Mouse (Mus musculus) cerebellum, adult 11-12 months (tissue): ENCODE results near the gene Mgat4b.

ENCODE experiments used
- DNase-seq: peaks from one replicate; pipeline ENCODE4 v3.0.0; 2022

Mgat4b gene

GRCm38 (mm10) chr11:50201590-50201989 is 9.1 kb upstream of the Mgat4b start:
- DNase-seq = no peak

DNA sequence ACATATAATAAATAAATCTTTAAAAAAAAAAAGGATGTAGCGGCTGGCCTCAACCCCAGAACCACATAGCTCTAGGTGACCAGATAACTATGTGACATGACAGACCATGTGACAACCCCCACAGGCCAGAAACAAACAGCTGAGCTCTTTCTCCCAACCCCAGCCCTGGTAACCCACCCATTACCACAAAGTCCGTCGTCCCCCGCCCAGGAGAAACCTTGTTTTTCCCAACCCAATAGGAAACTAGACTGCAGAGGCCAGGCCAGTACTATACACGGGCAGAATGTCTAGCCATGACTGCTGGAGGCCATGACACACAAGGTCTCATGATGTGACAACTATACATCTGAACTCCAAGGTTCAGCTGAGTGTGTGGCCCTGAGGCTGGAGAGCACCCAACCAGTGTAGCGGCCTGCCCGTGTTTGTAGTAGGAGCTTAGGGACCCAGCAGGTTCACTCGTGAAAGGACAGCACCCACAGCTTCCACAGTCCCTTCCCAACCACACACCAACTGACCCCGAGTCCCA is 7.3 kb upstream of the Mgat4b start:
- peak; percentile 17 for DNase-seq

DNA sequence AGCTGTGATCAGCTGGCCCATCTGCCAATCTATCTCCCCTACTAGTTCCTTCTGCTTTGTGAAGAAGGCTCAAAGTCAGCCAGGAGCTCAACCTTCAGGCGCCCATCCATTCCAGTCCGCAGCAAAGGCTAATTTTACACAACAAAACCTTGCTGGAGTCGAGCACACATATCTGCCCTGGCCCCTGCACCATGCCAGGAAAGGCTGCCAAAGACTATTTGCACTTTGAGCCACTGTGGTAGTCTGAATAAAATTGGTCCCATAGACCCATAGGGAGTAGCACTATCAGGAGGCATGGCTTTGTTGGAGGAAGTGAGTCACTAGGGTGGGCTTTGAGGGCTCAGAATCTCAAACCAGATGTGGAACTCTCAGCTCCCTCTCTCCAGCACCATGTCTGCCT is 5.3 kb upstream of the Mgat4b start:
- DNase-seq = peak; percentile 8

- DNase-seq = peak; percentile 21
Measured at GRCm38 (mm10) chr11:50206037-50206436, 4.7 kb upstream of the Mgat4b start.

DNA sequence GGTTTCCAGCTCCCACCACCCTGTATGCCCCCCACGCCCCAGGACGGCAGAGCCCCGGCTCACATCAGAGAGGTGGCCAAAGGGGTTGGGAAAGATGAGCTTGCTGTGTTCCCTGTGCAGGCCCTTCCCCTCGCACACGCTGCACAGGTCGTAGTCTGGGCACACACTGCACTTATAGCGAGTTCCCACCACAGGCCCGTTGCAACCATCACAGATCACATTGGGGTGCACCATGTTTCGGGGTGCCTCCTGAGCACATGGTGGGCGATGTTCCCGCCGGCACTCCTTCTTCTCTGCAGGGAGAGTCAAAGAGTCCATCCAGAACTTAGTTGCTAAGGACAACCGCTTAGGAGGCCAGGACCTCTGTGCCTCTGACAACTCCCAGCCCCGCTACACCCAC is 3.3 kb upstream of the Mgat4b start:
- DNase-seq = peak; percentile 40

- peak; percentile 28 for DNase-seq
Measured at GRCm38 (mm10) chr11:50208039-50208438, 2.7 kb upstream of the Mgat4b start.

- DNase-seq = peak; percentile 96
Measured at GRCm38 (mm10) chr11:50210101-50210504, 587 bp upstream of the Mgat4b start.

DNA sequence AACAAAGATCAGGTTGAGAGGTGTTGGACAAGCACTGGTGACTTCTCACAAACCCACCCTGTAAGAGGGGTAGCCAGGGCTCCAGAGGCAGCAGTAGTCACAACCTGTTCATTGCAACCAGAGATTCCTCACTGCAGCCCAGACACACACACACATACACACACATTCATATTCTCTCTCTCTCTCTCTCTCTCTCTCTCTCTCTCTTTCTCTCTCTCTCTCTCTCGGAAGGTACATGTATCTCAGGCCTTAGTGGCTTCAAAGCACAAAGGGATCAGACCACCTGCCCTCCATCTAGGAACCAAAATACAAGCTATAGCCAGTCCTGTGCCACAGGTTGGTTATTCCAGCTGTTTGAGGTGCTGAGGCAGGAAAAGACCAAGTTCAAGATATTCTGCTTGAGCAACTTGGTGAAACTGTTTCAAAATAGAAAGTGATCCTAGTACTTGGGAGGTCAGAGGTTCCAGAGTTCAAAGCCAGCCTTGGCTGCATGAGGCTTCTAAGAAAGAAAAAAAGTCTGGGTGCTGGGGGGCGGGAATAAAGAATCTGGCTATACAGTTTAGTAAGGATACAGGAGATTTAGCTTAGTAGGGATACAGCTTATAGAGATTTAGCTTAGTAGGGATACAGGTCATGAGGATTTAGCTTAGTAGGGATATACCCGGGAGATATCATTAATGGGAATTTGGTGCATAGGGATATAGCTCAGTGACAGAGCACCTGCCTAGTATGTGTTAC is 801 bp downstream of the Mgat4b start:
- DNase-seq = peak; percentile 32

DNA sequence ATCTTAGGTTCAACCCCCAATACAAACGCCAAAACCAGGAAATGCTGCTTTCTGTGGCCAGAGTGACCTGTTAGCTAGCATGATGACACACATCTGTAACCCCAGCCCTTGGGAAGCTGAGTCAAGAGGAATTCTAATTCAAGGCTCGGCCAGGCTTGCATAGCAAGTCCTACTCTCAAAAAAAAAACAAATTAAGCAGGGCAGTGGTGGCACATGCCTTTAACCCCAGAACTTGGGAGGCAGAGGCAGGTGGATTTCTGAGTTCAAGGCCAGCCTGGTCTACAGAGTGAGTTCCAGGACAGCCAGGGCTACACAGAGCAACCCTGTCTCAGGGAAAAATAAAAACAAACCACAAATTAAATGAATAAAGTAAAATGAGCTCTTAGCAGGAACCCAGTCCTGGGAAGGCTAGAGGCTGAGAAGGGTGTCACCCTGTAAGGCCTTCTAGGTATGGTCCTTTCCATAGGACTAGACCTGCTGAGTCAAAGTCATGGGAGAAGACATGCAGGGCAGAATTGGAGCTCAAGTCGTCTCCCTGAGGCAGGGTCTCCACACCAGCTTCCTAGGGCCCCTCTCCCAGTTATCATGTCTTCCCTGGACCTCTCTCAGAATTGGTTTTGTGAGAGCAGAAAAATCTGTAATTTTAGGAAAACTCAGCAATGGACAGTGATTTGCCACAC is 1.5 kb downstream of the Mgat4b start:
- DNase-seq = peak; percentile 39

DNA sequence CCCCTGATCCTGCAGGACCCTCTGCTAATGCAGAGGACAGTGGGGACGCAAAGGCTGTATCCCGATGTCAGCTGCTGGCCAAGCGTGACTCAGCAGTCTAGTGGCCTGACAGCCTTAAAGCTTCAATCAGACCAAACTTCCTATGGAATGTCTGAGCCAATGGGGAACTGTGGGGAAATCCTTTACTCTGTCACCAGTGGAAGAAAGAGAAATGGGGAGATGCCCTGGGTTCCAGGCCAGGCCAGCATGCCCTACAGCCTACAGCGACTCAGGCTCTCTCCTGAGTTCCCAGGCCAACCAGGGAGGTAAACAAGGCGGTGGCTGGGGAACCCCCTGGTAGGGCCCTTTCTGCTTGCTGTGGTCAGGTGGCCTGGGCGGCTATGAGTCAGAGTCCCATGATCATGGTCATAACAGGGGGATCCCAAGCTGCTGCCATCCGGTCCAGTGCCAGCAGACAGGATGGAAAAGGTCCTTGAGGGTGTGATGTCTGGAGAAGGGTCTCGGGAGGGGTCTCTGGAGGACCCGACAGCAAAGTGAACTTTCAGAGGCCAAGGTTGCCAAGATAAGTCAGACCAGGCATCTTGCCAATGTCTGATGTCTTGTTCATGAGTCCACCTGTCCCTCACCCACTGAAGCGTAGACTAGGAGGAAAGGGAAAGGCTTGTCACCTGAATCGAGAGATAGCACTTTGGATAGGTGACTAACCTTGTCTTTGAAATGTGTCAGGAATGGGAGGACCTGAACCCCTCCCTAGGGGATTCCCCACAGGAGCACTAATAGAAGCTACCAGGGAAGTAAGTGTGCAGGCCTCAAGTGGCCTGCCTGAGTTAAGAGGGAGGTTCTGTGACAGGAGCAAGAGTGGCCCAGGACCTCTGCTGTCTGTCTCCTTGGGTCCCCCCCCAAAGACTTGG is 2.4 kb downstream of the Mgat4b start:
- DNase-seq = peak; percentile 78

DNA sequence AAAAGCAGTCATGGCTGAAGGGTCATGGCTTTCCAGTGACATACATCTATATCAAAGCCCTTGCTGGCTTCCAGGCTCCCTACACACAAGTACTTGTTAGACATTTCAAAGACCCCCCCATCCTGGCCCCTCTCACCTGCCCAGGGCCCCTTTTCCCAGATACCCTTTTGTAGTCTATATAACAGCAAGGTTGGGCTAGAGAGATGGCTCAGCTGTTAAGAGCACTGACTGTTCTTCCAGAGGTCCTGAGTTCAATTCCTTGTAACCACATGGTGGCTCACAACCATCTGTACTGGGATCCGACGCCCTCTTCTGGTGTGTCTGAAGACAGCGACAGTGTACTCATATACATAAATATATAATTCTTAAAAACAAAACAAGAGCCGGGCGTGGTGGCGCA is 3.9 kb downstream of the Mgat4b start:
- no peak for DNase-seq

GRCm38 (mm10) chr11:50215633-50216032 is 4.9 kb downstream of the Mgat4b start:
- no peak for DNase-seq

DNA sequence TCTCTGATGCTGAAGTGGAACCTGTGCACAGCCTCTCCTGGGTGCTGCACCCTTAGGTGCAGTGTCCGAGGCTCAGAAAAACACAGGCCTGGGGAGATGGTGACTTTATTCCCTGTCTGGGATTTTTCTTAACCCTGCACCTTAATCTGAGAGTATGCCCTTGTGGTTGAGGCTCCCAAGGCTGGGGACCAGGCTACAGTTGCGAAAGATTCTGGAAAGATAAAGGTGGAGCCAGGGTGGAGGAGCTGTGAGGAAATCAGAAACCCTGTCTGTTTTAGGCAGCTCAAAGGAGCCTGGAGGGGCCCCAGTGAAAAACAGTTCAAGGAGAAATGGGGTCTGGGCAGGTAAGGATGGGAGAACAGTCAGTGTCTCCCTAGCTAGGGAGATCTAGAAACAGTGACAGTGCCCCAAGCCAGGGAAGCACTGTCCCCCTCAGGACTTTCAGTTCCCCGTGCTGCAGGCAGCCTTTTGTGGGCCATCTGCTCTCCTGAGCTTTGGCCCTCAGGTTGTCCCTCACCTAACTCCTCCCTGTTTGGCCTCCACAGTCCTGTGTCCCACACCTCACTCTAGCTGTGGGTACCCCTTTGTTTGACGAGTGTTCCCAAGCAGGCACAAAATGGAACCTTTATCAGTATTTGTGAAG is 6.2 kb downstream of the Mgat4b start:
- no peak for DNase-seq

DNA sequence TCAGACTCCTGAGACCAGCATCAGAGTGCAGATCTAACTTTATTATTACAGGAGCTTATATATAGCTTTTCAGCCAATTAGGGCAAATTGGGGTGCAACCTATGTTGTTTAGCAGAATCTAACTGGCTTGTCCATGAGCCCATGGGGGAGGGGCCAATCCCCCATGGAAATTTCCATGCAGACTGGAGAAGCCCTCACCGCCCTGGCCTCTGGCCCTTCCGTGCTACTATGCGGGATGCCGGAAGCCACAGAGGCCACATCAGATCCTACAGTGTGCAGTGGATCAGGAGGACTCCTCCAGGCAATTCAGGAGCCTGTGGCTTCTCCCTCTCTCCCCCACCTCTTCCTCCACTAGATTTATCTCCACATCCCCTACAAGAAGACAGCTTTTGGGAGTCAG is 7.1 kb downstream of the Mgat4b start:
- DNase-seq = no peak

- DNase-seq = no peak
Measured at GRCm38 (mm10) chr11:50219833-50220232, 9.1 kb downstream of the Mgat4b start.

DNA sequence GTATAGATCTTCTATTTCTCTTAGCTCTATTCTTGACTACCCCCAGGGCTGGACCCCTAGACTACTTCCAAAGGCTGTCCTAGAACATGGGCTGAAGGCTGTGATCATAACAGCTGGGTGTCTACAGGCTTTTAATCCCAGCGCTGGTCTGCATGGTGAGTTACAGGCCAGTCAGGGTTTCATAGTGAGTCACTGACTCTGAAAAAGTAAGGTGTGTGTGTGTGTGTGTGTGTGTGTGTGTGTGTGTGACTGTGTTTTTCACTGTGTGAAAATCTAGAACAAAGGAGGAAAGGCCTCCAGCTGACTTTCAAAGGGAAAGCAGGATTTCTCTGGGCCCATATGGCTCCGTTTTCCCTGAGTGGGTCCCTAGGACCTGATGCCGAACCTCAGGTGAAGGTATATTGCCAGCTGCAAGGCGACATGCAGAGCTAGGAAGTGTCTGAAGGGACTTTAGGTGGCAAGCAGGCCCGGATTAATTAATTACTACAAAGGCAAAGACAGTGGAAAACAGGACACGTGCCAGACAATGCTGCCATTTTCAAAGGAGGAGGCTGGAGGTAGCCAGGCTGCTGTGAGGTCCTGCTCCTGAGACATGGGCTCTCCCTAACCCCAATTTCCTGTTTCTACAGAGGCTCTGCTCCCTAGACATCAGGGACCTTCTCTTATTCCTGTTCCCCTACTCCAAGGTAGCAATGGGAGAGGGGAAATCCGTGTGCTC is 12.0 kb downstream of the Mgat4b start:
- no peak for DNase-seq

DNA sequence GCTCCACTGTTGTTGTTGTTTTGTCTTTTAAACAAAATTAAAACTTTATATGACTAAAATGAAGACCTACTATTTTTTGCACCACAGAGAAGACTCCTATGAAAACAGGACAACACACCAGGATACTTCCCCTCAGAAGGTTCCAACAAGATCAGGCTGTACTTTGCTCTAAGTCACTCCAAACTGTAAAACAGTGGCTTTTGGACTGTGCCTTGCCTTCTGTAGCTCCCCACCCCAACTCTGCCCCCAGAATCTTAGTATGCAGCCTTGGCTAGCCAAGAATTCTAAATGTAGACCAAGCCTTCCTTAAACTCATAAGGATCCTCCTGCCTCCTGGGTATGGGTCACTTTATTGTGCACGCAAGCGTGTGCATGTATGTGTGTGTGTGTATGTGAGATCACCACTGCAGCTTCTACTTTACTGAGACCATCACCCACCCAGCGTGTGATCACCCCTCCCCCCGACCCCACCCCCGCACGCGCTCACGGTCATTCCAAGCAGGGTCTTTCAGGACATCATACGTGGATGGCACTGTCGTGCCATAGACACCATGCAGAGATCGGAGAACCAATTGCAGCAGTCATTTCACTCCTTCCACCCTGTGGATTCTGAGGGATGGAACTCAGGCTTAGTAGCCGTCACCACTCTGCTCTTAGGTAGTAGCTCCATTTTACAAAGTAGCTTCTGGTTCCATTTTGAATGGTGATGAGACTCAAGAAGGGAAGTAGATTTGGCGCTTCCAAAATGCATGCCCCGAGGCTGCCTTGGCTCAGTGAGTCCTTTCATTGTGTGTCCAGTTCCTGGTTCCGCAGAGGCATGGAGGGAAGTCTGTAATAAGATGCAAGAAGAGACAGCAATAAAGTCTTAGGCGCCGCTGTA is 13.3 kb downstream of the Mgat4b start:
- peak; percentile 24 for DNase-seq

DNA sequence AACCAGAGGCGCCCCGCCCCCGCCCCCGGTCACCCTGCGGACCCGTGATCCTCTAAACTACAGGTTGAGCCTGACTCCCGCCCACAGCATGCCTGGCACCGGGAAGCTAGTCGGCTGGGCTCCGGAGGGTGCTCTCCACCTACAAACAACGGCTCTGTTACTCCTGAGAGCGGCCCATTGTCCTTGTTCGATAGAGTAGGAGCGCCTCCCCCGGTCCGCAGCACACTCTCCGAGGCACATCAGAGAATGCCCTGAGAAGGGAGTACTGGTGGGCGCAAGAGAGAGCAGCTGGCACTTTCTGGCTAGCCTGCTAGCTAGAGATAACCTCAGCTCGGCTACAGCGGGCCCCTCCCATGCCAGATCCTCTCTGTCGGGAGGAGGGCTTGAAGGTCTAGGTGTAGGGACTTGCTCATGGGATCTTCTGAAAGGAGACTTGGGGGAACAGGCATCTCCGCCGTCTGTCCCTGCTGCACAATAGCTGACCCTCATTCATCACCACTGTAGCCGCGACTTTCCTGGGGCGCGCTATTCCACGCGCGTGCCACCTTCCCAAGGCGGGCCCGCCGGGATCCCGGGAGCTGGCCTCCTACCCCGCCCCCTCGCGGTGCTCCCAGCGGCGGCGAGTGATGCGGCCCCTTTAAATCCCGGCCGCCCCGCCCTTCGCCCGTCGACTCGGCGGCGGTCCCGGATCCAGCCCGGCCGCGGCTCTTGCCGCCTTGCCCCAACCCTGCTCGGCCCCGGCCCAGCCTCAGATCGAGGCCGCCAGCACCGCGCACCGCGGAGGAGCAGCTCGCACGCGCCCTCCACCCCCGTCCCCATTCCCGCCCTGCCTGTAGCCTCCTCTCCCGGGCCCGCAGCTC is 14.2 kb downstream of the Mgat4b start:
- peak; percentile 89 for DNase-seq

- DNase-seq = peak; percentile 79
Measured at GRCm38 (mm10) chr11:50225611-50226378, 15.1 kb downstream of the Mgat4b start.
